Mouse (Mus musculus) neural tube, embryonic 12.5 days (tissue): ENCODE results near the gene Abhd15. TPM values are rescaled to one million over a fixed set of nuclear protein-coding genes. Genes with fewer than 3 reads are reported as not detected.

Source experiments
- polyA plus RNA-seq: library from polyadenylated mRNA; unstranded; fragments of >200 nt; fragmentation: Nextera tagmentation; extraction: Ambion mirVana; gene quantifications from 2 replicates; pipeline ENCODE4 v1.2.1, GENCODE M21; 2016

Abhd15 gene
- polyA plus RNA-seq, 1 experiment from 2014 or later: 7.1 TPM

Other genes starting within 250 kb of the Abhd15 start
- 0.15 TPM in 2 replicates for gene Coro6, start 52.7 kb upstream of the Abhd15 start, polyA plus RNA-seq
- 33.8 and 39.7 TPM in 2 replicates for gene Ankrd13b, start 25.4 kb upstream of the Abhd15 start, polyA plus RNA-seq
- gene Git1, start 21.6 kb upstream of the Abhd15 start, polyA plus RNA-seq: 12.5 and 14.4 TPM in 2 replicates
- gene Trp53i13, start 859 bp downstream of the Abhd15 start, polyA plus RNA-seq: 28.7 and 32.4 TPM in 2 replicates
- gene Gm10392, start 4.1 kb downstream of the Abhd15 start, polyA plus RNA-seq: 0.15 and 0.39 TPM in 2 replicates
- 18.5 and 19.8 TPM in 2 replicates for gene Taok1, start 92.7 kb downstream of the Abhd15 start, polyA plus RNA-seq
- gene Nufip2, start 171.0 kb downstream of the Abhd15 start, polyA plus RNA-seq: 4.1 and 5.1 TPM in 2 replicates
- 8.2 and 14.1 TPM in 2 replicates for gene Cryba1, start 210.2 kb downstream of the Abhd15 start, polyA plus RNA-seq
- gene Myo18a, start 248.1 kb downstream of the Abhd15 start, polyA plus RNA-seq: 49.5 and 49.9 TPM in 2 replicates